Mouse (Mus musculus): Measurements from ENCODE around the gene Mtus2.

DNA sequence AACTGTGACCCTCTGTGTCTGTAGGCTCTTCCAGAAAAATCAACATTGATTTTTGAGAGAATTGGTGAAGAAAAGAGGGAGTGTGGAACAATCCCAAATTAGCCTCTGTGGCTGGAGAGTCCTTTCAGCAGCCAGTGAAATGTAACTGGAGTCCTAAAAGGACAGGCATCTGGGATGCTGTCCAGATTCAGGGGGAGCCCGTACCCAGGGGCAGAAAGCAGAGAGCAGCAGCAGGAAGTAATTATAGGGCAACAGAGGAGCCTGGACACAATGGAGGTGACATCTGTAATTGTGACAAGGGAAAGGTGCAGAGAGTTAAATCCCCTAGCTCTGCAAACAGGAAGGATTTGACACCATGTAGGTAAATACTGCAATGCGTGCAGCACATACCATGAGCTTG lies 291.1 kb downstream of the Mtus2 start:
- no peak for TF ChIP-seq CTCF (IDR thresholded peaks at IDR 0.05; ENCODE audit: control insufficient read depth, insufficient read depth, low read length)
- TF ChIP-seq POLR2A (IDR thresholded peaks at IDR 0.05; ENCODE audit: borderline replicate concordance, control insufficient read depth, low read depth, low read length) = no peak
